Mouse (Mus musculus) stomach, embryonic 16.5 days (tissue): ENCODE data around the gene Cacna1c. TPM values are rescaled to one million over a fixed set of nuclear protein-coding genes. Genes with fewer than 3 reads are reported as not detected.

ENCODE experiments used
- ATAC-seq: fragments of 200-750 bp; cut with Nextera tagmentation; 2 replicates; pipeline ENCODE4 v1.8.0; 2017; ENCODE audit warnings: moderate number of reproducible peaks, moderate TSS enrichment; ENCODE audit not compliant: insufficient read depth, low FRiP score
- H3K27ac ChIP-seq: fragments of 300-500 bp; sonication (generic); 2 replicates; pipeline ENCODE4 v1.5.1; 2014; ENCODE audit warnings: low read length
- H3K27me3 ChIP-seq: fragments of 300-500 bp; sonication (generic); 2 replicates; pipeline ENCODE4 v1.6.1; 2014; ENCODE audit warnings: low read length, control low read depth, mixed read lengths; ENCODE audit not compliant: control insufficient read depth, insufficient read depth
- H3K36me3 ChIP-seq: fragments of 300-500 bp; sonication (generic); 2 replicates; pipeline ENCODE4 v1.6.1; 2014; ENCODE audit warnings: low read length; ENCODE audit not compliant: control insufficient read depth, insufficient read depth
- H3K4me1 ChIP-seq: fragments of 300-500 bp; sonication (generic); 2 replicates; pipeline ENCODE4 v1.6.1; 2014; ENCODE audit warnings: low read length, control low read depth, mixed read lengths; ENCODE audit not compliant: control insufficient read depth, insufficient read depth
- H3K4me2 ChIP-seq: fragments of 300-500 bp; sonication (generic); 2 replicates; pipeline ENCODE4 v1.6.1; 2014; ENCODE audit warnings: low read depth, low read length, mixed read lengths
- H3K4me3 ChIP-seq: fragments of 300-500 bp; sonication (generic); replicated peaks from 2 replicates; pipeline ENCODE4 v1.5.1; 2014; ENCODE audit warnings: mild to moderate bottlenecking, low read length
- H3K9ac ChIP-seq: fragments of 300-500 bp; sonication (generic); 2 replicates; pipeline ENCODE4 v1.6.1; 2014; ENCODE audit warnings: low read length
- H3K9me3 ChIP-seq: fragments of 300-500 bp; sonication (generic); replicated peaks from 2 replicates; pipeline ENCODE4 v1.6.1; 2016; ENCODE audit warnings: low read length, control low read depth; ENCODE audit not compliant: control insufficient read depth
- WGBS: fragments of 180-500 bp; shearing (Covaris S2); extraction: QIAGEN DNeasy Blood & Tissue Kit; methylation state at CpG from one replicate; pipeline ENCODE4 v1.1.7; 2014; 5-methylcytosine and 5-hydroxymethylcytosine counted together
- polyA plus RNA-seq: library from polyadenylated mRNA; unstranded; fragments of >200 nt; fragmentation: Nextera tagmentation; extraction: Ambion mirVana; gene quantifications from 2 replicates; pipeline ENCODE4 v1.2.1, GENCODE M21; 2015

Gene Cacna1c
- polyA plus RNA-seq, 1 experiment from 2014 or later: 4.3 TPM

DNA sequence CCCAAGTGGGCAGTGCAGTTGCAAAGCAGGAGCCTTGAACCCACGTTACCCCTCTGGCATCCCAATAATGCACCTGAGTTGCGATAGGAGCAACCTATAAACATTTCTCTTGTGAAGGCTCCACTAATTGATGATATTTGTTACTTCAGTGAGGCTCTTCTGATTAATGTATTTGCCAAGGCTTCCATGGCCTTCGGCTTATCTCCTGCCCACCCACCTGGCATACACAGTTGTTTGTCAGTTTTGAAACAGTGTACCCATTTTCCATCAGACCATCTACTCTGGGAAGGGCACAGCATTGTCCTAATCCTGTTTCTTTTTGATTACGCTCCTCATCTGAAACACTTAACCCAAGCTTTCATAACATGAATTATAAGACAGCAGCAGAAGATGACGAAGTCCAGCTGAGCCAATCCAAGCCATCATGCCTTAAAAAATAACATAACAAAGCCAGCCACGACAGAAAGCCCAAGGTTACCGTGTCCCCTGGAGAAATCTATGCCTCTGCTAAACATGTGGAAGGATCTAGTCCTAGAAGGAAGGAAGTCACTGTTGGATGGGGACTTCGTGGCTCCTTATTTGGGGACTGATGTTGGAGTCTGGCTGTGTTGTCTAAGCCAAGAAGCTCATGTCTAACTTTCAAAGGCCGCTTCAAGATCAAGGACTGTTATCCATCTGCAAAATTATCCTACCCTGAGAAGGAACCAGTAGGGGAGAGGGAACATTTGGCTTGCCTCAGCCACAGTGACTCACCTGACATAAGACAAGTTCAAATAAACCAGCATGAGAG, 201.8 kb downstream of the Cacna1c start:
- ATAC-seq: no peak
- H3K9ac ChIP-seq: no peak overlapping the region
- WGBS: 65% methylated on average over 9 of the region's 9 CpGs
- H3K27me3 ChIP-seq: no peaks in the 10 kb centered on the region
- H3K4me3 ChIP-seq: no peak overlapping the region
- no peak overlapping the region for H3K4me2 ChIP-seq
- no peak overlapping the region for H3K27ac ChIP-seq
- no peaks in the 10 kb centered on the region for H3K4me1 ChIP-seq
- H3K9me3 ChIP-seq: no peaks in the 10 kb centered on the region
- H3K36me3 ChIP-seq: no peaks in the 10 kb centered on the region

DNA sequence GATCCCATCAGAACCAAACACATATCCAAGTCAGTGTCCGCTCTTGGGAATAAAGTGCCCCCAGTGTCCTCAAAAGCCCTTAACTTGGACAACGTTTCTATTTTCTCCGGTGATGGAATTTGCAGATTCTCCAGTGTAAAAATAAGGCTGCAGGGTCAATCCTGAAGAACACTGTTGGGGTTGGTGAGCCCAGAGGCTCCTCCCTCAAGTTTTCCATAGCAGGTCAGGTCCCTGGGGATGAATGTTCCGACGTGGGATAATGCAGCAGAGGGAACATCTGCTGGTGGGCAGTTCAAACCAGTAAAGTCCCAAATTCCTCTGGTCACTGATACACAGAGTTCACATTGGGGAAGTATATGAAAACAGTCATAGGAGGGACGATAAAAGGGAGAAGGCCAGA, 203.8 kb downstream of the Cacna1c start:
- no peak overlapping the region for H3K4me2 ChIP-seq
- H3K36me3 ChIP-seq: no peaks in the 10 kb centered on the region
- no peaks in the 10 kb centered on the region for H3K9me3 ChIP-seq
- H3K9ac ChIP-seq: no peak overlapping the region
- H3K27ac ChIP-seq: no peak overlapping the region
- H3K4me1 ChIP-seq: no peaks in the 10 kb centered on the region
- WGBS: 62% methylated on average over 6 of the region's 6 CpGs
- no peak overlapping the region for H3K4me3 ChIP-seq
- no peak for ATAC-seq
- no peaks in the 10 kb centered on the region for H3K27me3 ChIP-seq

DNA sequence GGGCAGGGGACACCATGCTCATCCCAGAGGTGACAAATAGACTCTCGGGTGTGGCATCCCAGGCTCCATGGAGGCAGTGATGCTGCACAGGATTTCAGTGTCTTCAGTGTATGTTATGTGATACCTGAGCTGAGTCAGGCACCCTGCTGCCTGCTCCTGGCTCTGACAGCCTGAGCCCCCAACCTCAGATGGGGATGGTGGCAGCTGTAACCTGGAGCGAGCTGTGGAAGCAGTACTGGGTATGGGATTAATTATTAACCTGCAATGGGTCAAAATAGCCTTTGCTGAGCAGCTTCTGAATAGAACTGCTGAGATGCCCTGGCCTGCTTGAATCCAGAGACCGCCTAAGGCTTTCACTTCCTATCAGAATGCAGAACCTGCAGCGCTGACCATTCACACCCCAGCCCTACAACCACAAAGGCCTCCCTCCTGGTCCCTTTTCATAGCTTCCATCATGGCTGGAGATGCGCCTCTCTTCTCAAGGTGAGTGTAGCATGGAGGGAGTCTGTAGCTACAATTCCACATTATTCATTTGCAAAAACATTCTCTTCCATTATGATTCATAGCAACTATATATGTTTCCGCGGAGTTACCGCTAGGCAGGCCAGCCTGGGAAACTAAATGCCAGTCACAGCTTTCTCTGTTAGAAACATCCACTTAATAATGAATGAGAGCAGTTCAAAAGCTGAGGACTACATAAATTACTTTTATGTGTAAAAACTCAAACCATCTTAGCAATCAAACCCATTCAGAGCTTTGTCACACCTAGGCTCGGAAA, 206.0 kb downstream of the Cacna1c start:
- H3K9me3 ChIP-seq: no peaks in the 10 kb centered on the region
- H3K4me3 ChIP-seq: no peak overlapping the region
- H3K36me3 ChIP-seq: no peaks in the 10 kb centered on the region
- H3K4me1 ChIP-seq: no peaks in the 10 kb centered on the region
- 64% methylated on average over 9 of the region's 9 CpGs for WGBS
- ATAC-seq: no peak
- no peak overlapping the region for H3K4me2 ChIP-seq
- H3K9ac ChIP-seq: no peak overlapping the region
- H3K27ac ChIP-seq: no peak overlapping the region
- no peaks in the 10 kb centered on the region for H3K27me3 ChIP-seq

- Histone ChIP-seq H3K9me3 (no peaks in the 10 kb centered on the region), H3K27ac (peak overlapping the region; percentile 47; the same call in 1 of the 2 replicates), H3K36me3 (no peaks in the 10 kb centered on the region), H3K4me2 (no peak overlapping the region), H3K4me3 (no peak overlapping the region), H3K27me3 (no peaks in the 10 kb centered on the region), H3K4me1 (no peaks in the 10 kb centered on the region), H3K9ac (no peak overlapping the region)
- peak; percentile 78 for ATAC-seq
- 37% methylated on average over 11 of the region's 11 CpGs for WGBS
Measured at GRCm38 (mm10) chr6:118984181-118984901, 211.9 kb downstream of the Cacna1c start.

DNA sequence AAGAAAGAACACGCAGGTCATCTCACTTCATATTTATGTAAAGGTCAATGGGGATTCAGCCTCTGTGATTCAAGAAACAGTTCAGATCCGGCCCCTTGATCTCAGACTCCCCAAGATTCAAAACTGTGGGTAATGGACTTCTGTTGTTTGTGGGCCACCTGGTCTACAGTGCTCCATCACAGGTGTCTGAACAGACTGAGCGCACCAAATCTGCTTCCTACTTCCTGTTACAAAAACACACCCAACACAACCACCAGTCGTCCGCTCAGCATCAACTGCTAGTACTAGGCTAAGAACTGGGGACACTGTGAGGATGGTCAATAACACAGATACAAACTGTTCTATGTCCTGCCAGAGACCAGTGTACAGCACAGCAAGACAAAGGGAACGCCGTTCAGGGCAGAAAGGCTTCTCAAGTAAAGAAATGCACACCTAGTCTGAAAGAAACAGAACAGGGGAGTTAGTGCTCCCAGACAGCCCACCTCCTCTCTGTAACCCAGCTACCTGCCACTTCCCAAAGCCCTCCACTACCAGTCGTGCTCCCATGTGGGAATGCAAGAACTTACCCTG, 212.7 kb downstream of the Cacna1c start:
- ATAC-seq: no peak
- H3K36me3 ChIP-seq: no peaks in the 10 kb centered on the region
- no peaks in the 10 kb centered on the region for H3K9me3 ChIP-seq
- no peaks in the 10 kb centered on the region for H3K4me1 ChIP-seq
- peak overlapping the region; percentile 43 for H3K27ac ChIP-seq
- H3K4me2 ChIP-seq: no peak overlapping the region
- 69% methylated on average over 8 of the region's 8 CpGs for WGBS
- no peak overlapping the region for H3K4me3 ChIP-seq
- no peak overlapping the region for H3K9ac ChIP-seq
- H3K27me3 ChIP-seq: no peaks in the 10 kb centered on the region

GRCm38 (mm10) chr6:118980265-118980664, 216.0 kb downstream of the Cacna1c start:
- H3K27ac ChIP-seq: no peak overlapping the region
- no peak overlapping the region for H3K4me2 ChIP-seq
- H3K27me3 ChIP-seq: no peaks in the 10 kb centered on the region
- H3K4me1 ChIP-seq: no peaks in the 10 kb centered on the region
- H3K4me3 ChIP-seq: no peak overlapping the region
- no peak for ATAC-seq
- no peak overlapping the region for H3K9ac ChIP-seq
- no peaks in the 10 kb centered on the region for H3K36me3 ChIP-seq
- WGBS: 58% methylated on average over 12 of the region's 12 CpGs
- H3K9me3 ChIP-seq: no peaks in the 10 kb centered on the region

GRCm38 (mm10) chr6:118977443-118978271, 218.6 kb downstream of the Cacna1c start:
- WGBS: 33% methylated on average over 10 of the region's 10 CpGs
- Histone ChIP-seq H3K27me3 (no peaks in the 10 kb centered on the region), H3K27ac (no peak overlapping the region), H3K9me3 (no peaks in the 10 kb centered on the region), H3K4me3 (no peak overlapping the region), H3K36me3 (no peaks in the 10 kb centered on the region), H3K4me1 (no peaks in the 10 kb centered on the region), H3K4me2 (no peak overlapping the region), H3K9ac (no peak overlapping the region)
- ATAC-seq: no peak

DNA sequence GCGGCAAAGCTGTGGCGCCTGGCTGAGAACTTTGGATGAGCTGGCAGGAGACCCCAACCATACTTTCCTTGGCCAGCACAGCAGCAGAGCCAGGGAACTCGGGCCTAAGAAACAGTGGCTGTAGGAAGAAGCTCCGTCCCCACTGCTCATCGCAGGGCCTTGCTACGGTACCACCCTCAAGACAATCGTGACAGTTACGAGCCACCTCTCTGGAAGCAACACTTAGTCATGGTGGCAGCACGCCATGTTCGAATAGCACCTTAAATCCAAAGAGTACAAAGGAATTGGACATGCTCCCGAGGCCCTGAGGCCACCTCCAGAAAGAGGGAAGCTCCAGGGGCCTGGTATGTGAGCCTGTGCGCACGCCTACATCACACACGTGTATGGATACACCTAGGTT, 219.6 kb downstream of the Cacna1c start:
- no peaks in the 10 kb centered on the region for H3K4me1 ChIP-seq
- H3K9ac ChIP-seq: no peak overlapping the region
- no peaks in the 10 kb centered on the region for H3K27me3 ChIP-seq
- H3K27ac ChIP-seq: no peak overlapping the region
- no peak for ATAC-seq
- no peak overlapping the region for H3K4me3 ChIP-seq
- no peak overlapping the region for H3K4me2 ChIP-seq
- no peaks in the 10 kb centered on the region for H3K9me3 ChIP-seq
- no peaks in the 10 kb centered on the region for H3K36me3 ChIP-seq
- WGBS: 86% methylated on average over 14 of the region's 14 CpGs
